Mouse (Mus musculus): ENCODE results near the gene Cldn13. TPM values are rescaled to one million over a fixed set of nuclear protein-coding genes. Genes with fewer than 3 reads are reported as not detected.
"Not testable (repeated sequence)": the region's sequence is repeated elsewhere in the genome, so short reads cannot be mapped to it uniquely, and the experiment has no call there.

Cldn13 gene
- not detected for total RNA-seq (2021)
- long read RNA-seq, experiment 1: 0 reads
- long read RNA-seq, experiment 2: 0 reads

DNA sequence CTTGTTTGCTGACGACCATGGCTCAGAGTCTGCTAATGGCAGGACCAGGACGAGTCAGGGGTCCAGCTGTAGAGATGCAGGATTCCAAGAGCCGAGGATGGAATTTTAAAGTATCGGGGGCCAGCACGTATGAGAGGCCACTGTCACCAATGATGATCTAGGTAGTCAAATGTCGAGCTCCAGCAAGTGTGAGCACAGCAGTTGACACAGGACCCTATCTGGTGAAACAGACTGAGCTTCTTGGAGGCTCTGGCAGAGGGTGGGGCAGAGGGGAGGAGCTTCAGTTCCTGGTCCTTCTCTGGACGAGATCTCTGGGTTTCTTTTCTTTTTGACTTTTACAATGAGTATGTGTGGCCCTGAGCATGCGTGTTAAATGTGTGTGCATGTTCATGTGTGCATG lies at the start of gene Cldn13:
TSS of gene Cldn13 (minus strand) at position 216 of the 400 bp plus-strand sequence.
- intact Hi-C loops (cut with DNase I): no loop called here
- no peak for DNase-seq

- not testable (repeated sequence) for DNase-seq
- intact Hi-C loops (cut with DNase I): loop anchor here (1.0 to 10.0 kb wide), 3 partner anchors 31 to 220 kb away; partner anchors contain the start of gene Eln
Measured at GRCm38 (mm10) chr5:134964655-134965054, 49.3 kb upstream of the Cldn13 start.

- peak; percentile 39 to 50 for DNase-seq
- intact Hi-C loops (cut with DNase I): loop anchor here (10.0 kb wide), 1 partner anchor 219 kb away; the partner anchor contains the start of gene Eln
Measured at GRCm38 (mm10) chr5:134963546-134963945, 48.2 kb upstream of the Cldn13 start.

DNA sequence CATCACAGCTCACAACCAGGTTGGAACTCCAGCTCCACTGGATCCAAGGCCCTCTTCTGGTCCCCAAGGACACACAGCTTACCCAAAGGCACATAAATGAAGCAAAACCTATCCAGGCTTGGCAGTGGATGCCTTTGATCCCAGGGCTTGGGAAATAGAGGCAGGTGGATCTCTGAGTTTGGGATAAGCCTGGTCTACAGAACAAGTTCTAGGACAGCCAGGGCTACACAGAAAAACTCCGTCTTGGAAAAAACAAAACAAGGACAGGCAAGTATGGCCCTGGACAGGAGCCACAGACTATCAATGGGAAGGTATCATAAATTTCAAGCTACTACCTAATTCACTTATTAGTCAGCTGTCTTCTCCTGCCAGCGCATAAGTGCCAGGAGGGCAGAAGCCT lies 46.2 kb upstream of the Cldn13 start:
- no peak for DNase-seq
- intact Hi-C loops (cut with DNase I): loop anchor here (10.0 kb wide), 1 partner anchor 217 kb away; the partner anchor contains the start of gene Eln

- intact Hi-C loops (cut with DNase I): loop anchor here (10.0 kb wide), 1 partner anchor 216 kb away; the partner anchor contains the start of gene Eln
- no peak for DNase-seq
Measured at GRCm38 (mm10) chr5:134960430-134960829, 45.1 kb upstream of the Cldn13 start.

DNA sequence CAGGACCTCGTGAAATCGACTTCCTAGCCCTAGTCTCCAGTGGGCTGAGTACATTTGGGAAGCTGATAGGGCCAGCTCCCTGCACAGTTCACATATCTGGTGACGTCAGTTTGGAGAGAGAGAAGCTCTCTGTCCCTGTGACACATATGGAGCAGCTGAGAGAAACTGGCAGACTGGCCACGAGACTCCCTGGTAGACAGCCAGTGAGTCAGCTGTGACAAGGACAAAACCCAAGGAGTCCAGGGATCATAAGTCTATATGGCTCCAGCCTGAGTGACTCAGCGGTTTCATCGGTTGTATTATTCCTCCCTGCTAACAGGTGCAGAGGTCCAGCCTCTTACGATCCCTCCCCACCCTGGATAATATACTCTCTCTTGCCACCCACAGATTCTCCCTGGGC lies 43.8 kb upstream of the Cldn13 start:
- peak; percentile 44 to 52 for DNase-seq
- intact Hi-C loops (cut with DNase I): no loop called here

- no peak for DNase-seq
- intact Hi-C loops (cut with DNase I): no loop called here
Measured at GRCm38 (mm10) chr5:134955491-134955890, 40.2 kb upstream of the Cldn13 start.

DNA sequence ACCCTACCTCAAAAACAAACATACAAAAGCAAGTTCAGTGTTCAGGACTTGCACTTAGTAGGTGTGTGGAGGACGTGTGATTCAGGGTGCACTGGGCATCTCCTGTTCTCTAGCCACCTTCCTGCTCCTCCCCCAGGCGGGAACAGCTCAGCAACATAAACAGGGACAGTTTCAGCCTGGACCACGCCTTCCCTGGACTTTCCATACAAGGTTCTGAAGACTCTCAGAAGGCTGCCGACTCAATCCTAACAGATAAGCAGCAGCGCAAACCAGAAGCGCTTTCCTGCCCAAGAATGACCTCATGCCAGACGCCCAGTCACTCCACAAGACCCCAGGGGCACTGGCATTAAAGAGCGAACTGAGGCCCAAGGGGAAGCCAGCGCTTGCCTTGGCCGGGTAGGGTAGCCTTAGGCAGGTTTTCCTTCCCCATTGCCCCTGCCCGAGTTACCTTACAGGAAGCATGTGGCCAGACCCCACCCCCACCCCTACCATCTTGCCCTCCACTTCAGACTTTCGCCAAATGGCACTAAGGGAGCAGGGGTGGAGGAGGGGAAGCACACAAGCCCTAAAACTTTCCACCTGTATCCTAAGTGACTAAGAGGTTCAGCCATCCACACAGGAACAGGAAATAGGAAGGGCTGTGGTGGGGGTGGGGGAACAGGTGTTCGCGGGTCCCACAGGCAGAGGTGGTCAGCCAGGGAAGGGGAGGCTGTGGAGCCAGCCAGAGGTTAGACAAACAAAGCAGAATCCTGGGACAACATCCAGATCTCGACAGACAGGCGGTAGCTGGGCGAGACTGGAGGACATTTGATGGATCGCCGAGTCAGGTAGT lies 35.9 kb upstream of the Cldn13 start:
- peak; percentile 32 to 34 for DNase-seq
- intact Hi-C loops (cut with DNase I): no loop called here

GRCm38 (mm10) chr5:134948085-134948439 lies 32.7 kb upstream of the Cldn13 start:
- intact Hi-C loops (cut with DNase I): no loop called here
- no peak for DNase-seq

DNA sequence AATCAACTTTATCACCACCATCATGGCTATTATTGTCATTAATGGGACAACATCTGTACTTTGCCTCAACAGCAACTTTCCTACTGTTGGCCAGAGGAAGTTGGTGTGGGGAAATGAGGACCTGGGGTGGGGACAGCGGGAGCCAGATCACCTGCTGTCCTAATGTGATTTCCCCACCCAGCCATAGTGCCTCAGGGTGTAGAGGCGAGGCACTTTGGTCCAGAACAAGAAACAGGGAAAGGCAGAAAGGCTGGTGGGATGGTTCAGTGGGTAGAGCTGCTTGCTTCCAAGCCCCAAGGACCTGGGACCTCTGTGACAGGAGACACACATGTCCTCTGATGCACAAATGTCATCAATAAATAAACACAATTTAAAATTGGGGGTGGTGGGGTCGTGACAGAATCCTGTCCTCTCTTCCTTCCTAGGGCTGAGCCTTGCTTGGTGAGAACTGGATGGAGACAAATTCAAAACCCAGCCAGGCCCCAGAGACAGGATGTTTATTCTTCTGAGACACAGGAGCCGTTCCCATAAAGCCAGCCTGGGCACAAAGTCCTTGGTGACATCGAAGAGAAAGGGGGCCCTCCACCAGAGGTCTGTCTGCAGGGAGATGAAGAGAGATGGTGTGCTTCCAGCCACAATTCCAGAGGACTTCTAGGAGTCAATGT lies 32.2 kb upstream of the Cldn13 start:
- no peak for DNase-seq
- intact Hi-C loops (cut with DNase I): no loop called here

DNA sequence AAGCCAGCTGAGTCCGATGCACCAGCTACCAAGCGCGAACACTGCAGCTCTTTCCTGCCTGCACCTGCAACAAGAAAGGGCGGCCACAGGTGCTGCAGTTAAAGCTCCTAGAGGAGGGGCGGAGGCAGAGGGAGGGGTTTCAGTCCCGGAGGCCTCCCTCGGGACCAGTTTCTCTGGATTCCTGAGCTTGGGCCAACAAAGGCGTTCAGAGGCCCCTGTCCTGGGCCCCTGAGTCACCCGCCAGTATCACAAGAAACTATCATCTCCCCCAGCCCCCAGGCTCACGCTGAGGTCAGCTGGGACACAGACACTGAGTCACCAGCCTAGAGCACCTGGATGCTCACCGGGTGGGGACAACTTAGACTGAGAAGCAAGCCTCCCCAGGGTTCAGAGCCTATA lies 31.5 kb upstream of the Cldn13 start, which contains the start of gene Cldn4:
TSS of gene Cldn4 (minus strand) at position 78 of the 399 bp plus-strand sequence.
- intact Hi-C loops (cut with DNase I): no loop called here
- no peak for DNase-seq

DNA sequence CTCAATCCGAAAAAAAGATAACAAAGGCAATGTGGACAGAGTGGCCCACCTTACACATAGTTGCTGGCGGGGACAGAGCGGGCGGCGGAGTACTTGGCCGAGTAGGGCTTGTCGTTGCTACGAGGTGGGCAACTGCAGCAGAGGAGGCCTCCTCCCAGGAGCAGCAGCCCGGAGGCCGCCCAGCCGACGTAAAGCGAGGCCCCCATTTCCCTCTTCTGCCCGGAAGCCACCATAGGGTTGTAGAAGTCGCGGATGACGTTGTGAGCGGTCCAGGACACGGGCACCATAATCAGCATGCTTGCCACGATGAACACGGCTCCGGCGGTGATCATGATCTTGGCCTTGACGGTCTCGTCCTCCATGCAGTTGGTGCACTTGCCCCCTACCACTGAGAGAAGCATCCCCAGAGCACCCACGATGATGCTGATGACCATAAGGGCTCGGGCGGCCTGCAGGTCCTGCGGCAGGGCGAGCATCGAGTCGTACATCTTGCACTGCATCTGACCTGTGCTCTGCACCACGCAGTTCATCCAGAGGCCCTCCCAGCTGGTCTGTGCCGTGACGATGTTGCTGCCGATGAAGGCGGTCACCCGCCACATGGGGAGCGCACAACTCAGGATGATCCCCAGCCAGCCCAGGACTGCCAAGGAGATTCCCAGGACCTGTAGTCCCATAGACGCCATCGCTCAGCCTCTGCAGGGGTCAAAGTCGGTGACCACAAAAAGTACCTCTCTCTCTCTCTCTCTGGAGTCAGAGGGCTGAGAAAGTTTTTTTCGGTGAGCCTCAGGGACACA lies 30.9 kb upstream of the Cldn13 start:
- no peak for DNase-seq
- intact Hi-C loops (cut with DNase I): no loop called here

DNA sequence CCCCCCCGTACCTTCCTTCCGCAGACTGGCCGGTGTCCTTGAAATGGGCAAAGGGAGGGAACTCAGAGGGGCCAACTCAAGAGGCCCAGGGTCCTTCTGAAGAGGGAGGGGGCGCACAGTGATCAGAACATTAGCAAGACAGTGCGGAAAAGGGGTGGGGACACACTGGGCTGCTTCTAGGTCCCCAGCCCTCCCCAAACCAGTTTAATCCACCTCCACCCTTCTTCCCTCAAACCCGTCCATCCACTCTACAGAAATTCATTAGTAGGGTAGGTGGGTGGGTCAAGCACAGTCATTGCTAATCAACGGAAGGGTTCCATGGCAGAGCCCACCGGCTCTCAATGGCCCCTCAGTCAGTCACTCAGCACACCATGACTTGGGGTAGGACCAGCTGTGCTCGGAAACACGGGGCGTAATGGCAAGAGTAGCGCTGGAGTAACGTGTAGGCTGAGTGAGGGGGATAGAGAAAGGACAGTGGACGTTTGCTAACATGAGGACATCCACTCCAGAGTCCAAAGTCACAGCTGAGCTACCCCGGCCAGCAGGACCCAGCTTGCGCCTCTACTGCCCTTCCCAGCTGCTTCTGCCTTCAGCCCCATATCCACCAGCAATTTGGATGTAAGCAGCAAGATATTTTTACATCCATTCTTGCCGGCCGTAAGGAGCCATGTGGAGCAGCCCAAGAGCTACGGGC lies 30.1 kb upstream of the Cldn13 start:
- intact Hi-C loops (cut with DNase I): no loop called here

DNA sequence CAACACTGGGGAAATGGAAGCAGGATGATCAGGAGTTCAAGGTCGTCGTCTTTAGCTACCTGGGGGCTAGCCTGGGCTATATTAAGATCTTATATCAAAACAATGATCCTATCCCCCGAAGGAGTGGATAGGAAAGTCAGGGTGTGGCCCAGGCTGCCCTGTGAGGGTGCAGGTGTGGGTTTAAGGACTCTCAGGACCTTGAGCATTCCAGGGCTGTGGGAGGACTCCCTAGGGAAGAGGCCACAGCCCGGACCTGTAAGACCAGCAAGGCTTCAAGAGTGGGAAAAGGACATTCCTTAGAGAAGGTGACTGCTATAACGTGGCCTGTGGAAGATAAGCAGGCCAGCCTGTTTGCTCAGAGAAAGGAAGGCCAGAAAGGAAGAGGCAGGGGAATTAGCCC lies 28.9 kb upstream of the Cldn13 start:
- no peak for DNase-seq
- intact Hi-C loops (cut with DNase I): no loop called here

More for the DNA sequence above, 30.1 kb upstream of the Cldn13 start:
- DNase-seq: no peak

DNA sequence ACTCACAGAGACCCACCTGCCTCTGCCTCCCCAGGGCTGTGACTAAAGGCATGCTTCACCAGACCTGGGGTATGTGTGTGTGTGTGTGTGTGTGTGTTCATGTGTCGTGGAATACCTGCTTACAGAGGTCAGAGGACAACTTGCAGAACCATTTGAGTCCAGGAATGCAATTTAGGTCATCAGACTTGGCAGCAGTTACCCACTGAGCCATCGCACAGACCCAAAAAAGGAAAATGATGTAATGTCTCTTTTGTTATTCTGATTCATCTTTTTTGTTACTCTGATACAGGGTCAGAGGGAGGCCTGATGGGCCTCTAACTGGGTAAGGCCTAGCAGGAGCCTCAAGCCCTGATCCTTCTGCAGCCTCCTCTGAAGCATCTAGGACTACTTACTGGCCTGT lies 27.4 kb upstream of the Cldn13 start:
- DNase-seq: no peak
- intact Hi-C loops (cut with DNase I): no loop called here

DNA sequence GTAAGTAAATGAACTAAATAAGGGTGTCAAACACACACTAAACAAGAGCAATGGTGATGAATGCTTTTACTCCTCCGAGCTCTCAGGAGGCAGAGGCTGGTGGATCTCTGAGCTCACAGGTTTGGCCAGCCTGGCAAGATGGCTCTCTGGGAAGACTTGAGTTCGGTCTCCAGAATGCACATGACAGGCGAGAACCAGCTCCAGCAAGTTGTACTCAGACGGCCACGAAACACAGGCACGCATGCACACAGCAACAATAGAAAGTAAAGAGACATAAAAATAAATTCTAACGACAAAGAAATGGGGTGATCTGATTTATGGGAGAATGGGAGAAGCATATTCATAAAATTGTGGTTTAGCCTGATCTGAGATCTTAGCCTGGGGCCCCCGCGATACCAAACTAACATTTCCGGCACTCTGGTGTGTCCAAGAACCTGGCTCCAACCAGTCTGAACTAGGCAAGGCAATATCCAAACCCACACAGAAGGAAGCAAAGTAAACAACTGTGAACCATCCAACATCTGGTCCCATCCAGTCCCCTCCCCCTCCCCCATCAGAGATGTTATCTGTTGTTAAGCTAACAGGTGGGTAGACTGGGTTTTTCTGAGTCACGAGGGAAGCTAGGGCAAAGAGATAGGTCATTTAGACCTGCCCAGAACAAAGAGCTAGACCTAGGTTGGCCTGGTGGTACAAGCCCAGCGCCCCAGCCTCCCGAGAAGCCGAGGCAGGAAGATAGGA lies 26.3 kb upstream of the Cldn13 start:
- intact Hi-C loops (cut with DNase I): no loop called here
- no peak for DNase-seq

DNA sequence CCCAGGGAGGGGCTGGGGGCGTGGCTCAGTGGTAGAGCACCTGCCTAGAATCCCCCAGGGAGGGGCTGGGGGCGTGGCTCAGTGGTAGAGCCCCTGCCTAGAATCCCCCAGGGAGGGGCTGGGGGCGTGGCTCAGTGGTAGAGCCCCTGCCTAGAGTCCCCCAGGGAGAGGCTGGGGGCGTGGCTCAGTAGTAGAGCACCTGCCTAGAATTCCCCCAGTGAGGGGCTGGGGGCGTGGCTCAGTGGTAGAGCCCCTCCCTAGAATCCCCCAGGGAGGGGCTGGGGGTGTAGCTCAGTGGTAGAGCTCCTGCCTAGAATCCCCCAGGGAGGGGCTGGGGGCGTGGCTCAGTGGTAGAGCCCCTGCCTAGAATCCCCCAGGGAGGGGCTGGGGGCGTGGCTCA lies 24.2 kb upstream of the Cldn13 start:
- DNase-seq; intact Hi-C loops (cut with DNase I): not testable (repeated sequence)

GRCm38 (mm10) chr5:134939069-134939468 lies 23.7 kb upstream of the Cldn13 start:
- intact Hi-C loops (cut with DNase I): no loop called here
- no peak for DNase-seq

- no peak for DNase-seq
- intact Hi-C loops (cut with DNase I): no loop called here
Measured at GRCm38 (mm10) chr5:134936626-134937185, 21.4 kb upstream of the Cldn13 start.
